Mouse (Mus musculus) right cerebral cortex, postnatal 25 days (tissue): ENCODE results near the gene Ankfn1.

ENCODE experiments used
- DNase-seq: peaks from one replicate; pipeline ENCODE4 v3.0.0; 2022

Ankfn1 gene

DNA sequence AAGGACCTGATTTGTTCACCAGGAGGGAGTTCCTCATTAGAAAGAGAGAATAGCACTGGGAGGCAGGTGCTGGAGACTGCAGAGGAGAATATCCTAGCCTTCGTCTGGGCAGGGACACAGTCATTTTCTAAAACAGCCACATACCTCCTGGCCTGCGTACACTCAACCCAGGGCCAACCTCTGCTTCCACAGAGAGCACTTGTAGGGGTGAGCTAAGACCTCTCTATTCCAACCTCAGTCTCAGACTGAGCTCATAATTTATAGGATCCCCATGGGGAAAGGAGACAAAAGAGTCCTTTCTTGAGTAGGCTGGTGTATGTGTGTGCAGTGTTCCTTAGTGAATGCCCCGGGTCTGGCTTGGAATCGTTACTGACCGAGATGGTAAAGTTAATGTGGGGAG lies 418.9 kb downstream of the Ankfn1 start:
- DNase-seq, result no peak

DNA sequence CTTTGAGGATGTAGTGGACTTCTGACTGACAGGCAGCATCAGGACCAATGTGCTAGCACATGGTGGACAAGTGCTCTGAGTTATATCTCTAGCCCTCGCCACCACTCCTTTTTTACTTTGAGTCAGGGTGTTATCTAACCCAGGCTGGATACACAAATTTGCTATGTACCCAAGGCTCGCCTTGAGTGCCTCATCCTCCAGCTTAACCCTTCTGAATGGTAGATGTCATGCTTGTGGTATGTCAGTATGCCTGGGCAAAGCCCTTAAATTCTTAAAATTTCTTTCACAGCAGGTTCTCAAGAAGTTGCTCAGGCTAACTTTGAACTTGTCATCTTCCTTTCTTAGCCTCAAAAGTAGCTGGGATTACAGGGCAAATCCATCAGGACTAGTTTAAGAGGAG lies 421.0 kb downstream of the Ankfn1 start:
- no peak for DNase-seq

DNA sequence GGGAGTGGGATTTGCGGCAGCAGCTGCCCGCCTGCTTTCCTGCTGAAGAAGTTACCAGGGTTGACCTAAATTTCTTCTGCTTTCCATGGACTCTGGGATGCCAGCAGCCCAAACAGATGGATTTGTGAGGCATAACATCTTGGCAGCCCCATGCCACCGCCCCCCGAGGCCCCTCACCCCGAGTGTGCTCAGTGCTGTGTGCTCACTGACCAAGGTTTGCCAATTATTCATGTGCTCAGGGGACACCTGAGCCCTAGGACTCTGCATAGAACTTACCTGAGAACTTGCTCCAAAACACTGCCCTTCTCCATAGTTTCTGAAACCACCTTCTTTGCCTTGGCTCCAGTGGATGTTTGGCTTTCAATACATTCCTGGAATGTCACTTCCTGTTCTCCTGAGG lies 421.4 kb downstream of the Ankfn1 start:
- DNase-seq, result no peak

DNA sequence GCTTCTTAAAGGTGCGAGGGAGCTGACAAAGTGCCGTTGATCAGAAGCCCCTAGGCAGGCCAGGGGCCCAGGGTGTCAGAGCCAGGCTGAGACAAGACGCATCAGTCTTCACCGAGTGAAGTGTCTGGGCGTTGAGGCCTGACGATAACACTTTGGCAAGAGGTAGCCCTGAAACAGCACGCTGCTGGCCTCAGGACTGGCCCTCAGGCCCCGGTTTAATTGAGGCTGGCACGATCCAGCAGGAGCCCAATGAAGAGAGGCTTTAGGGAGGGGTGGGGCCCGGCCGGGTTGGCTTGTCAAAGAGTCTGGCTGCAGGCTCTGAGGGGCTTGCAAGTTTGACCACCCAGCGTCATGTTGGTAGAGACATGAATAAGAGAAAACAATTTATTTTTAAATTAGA lies 437.2 kb downstream of the Ankfn1 start:
- no peak for DNase-seq
